ENCODE assay signal across 26 mouse cellular contexts in the genomic region with DNA sequence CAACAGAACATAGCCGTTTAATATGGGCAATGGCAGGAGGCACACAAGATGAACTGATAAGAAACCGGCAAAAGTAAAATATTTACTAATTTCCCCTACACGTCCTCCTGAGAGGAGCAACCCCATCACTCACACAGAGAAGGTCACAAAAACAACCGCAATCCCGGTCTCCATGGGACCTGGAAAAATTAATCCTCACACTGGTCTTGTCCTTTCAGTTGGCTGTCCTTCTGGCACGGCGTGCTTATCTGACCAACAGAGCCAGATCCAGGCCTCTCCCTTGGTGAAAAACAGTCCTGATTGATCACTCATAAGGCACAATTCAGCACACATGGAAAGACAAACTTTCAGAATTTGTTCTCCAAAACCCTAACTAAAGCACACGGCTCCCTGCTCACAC.
A peak's percentile ranks its signal among the peaks of the same experiment; 100 is the strongest.
DNase-seq lines count a peak whose midpoint lies in the region; ATAC-seq and TF ChIP-seq lines count a peak whose summit lies in the region.
"Had no signal": no experiment of that assay in that cellular context is flagged by ENCODE, and none has a peak within 500 bp of the region (broad histone marks: within the 10 kb centered on the region; RNA-seq: fewer than 3 reads in every experiment).

No protein-coding gene starts in this region.

- H3K9me3 ChIP-seq in heart, embryonic 11.5 days (replicated peaks; ENCODE audit: control insufficient read depth, low read length), result no peaks in the 10 kb centered on the region
- H3K9me3 ChIP-seq: embryonic facial prominence, embryonic 10.5 days; embryonic facial prominence, embryonic 13.5 days; forebrain, embryonic 12.5 days; forebrain, embryonic 15.5 days; heart, embryonic 13.5 days; hindbrain, embryonic 12.5 days; hindbrain, embryonic 15.5 days had no signal

- peaks cover 34% of the 10 kb centered on the region for H3K4me1 ChIP-seq in heart, embryonic 11.5 days (ENCODE audit: control insufficient read depth, insufficient read depth, low read length)
- H3K4me1 ChIP-seq: forebrain, embryonic 15.5 days; hindbrain, embryonic 15.5 days had no signal

- H3K36me3 ChIP-seq in heart, embryonic 11.5 days (ENCODE audit: control insufficient read depth, insufficient read depth, low read length), result peaks cover 13% of the 10 kb centered on the region
- H3K36me3 ChIP-seq: forebrain, embryonic 12.5 days; forebrain, embryonic 15.5 days; hindbrain, embryonic 12.5 days; hindbrain, embryonic 15.5 days had no signal

- no peak overlapping the region for H3K4me3 ChIP-seq in gastrocnemius, adult 2 months
- no peak overlapping the region for H3K4me3 ChIP-seq in heart, embryonic 11.5 days (ENCODE audit: low read depth, low read length)
- H3K4me3 ChIP-seq: embryonic facial prominence, embryonic 10.5 days; embryonic facial prominence, embryonic 13.5 days; erythroblast, embryonic 14.5 days; forebrain, embryonic 12.5 days; forebrain, embryonic 15.5 days; heart, embryonic 13.5 days; hindbrain, embryonic 12.5 days; hindbrain, embryonic 15.5 days had no signal

- DNase-seq in adrenal gland, adult (ENCODE audit: inconsistent age in 2 of 2, low spot score in 1 of 2), result peak; percentile 51 to 82
- DNase-seq in adrenal gland, adult 18-20 months (ENCODE audit: low spot score in 2 of 2), result no peak
- peak; percentile 45 for DNase-seq in gastrocnemius, adult 2 months
- no peak for DNase-seq in gastrocnemius, adult 8-10 months (ENCODE audit: low spot score in 2 of 2)
- no peak for DNase-seq in heart, adult 9 months (ENCODE audit: low spot score in 2 of 2)
- DNase-seq in skeletal muscle tissue, adult 2 months (ENCODE audit: low read depth, low spot score), result peak; percentile 45
- DNase-seq: cerebellum, adult 11-12 months; cerebellum, adult 8-10 months; cerebellum, postnatal 10 days; cerebellum, postnatal 36 days; embryo, embryonic 11 days; gastrocnemius, postnatal 14 days; heart, adult 18-20 months; kidney, adult 2 months had no signal

- peak overlapping the region; percentile 70 for H3K27ac ChIP-seq in gastrocnemius, adult 2 months
- H3K27ac ChIP-seq in heart, embryonic 11.5 days (ENCODE audit: low read depth, low read length), result 0 out of 2 replicates have a peak overlapping the region, but pooled peaks have one; percentile 22
- H3K27ac ChIP-seq: embryonic facial prominence, embryonic 10.5 days; embryonic facial prominence, embryonic 13.5 days; forebrain, embryonic 12.5 days; forebrain, embryonic 15.5 days; hindbrain, embryonic 12.5 days; hindbrain, embryonic 15.5 days had no signal

- no peak for TF ChIP-seq CTCF in gastrocnemius, adult 2 months (IDR thresholded peaks at IDR 0.05)

- H3K9ac ChIP-seq in heart, embryonic 11.5 days (ENCODE audit: low read depth, low read length), result no peak overlapping the region
- H3K9ac ChIP-seq: embryonic facial prominence, embryonic 13.5 days; forebrain, embryonic 12.5 days; forebrain, embryonic 15.5 days; heart, embryonic 13.5 days; hindbrain, embryonic 12.5 days; hindbrain, embryonic 15.5 days had no signal

- ATAC-seq in heart, embryonic 11.5 days (replicated peaks; ENCODE audit: insufficient number of reproducible peaks, low FRiP score, low TSS enrichment), result no peak
- ATAC-seq in megakaryocyte-erythroid progenitor cell, adult 5-6 weeks (replicated peaks; ENCODE audit: low FRiP score, low TSS enrichment, poor library complexity, severe bottlenecking), result no peak
- ATAC-seq: activated CD4-positive, CD25-positive, alpha-beta regulatory T cell, adult 4 months; forebrain, embryonic 15.5 days; intestine, postnatal 0 days had no signal

- no peaks in the 10 kb centered on the region for H3K27me3 ChIP-seq in heart, embryonic 11.5 days (ENCODE audit: control insufficient read depth, insufficient read depth, low read length)
- H3K27me3 ChIP-seq: embryonic facial prominence, embryonic 13.5 days; forebrain, embryonic 15.5 days; heart, embryonic 13.5 days; hindbrain, embryonic 12.5 days; hindbrain, embryonic 15.5 days had no signal

- intact Hi-C loops in gastrocnemius, adult 2 months (cut with DNase I), result no loop called here

- no peak overlapping the region for H3K4me2 ChIP-seq in heart, embryonic 11.5 days
- H3K4me2 ChIP-seq: embryonic facial prominence, embryonic 13.5 days; forebrain, embryonic 12.5 days; forebrain, embryonic 15.5 days; heart, embryonic 13.5 days; hindbrain, embryonic 12.5 days; hindbrain, embryonic 15.5 days had no signal

- 59% methylated on average over 8 of the region's 8 CpGs for WGBS in heart, embryonic 11.5 days (ENCODE audit: insufficient replicate concordance)

Comparison
In these comparisons a context has a peak if more than half of its experiments do, and no peak if none do; other contexts are left out.
1. DNase-seq: peak in adrenal gland, adult (2 of 2), gastrocnemius, adult 2 months (single experiment) and skeletal muscle tissue, adult 2 months (single experiment); none in adrenal gland, adult 18-20 months (0 of 2), gastrocnemius, adult 8-10 months (0 of 2) and heart, adult 9 months (0 of 2).